Mouse (Mus musculus): Measurements from ENCODE around the gene Trim2. TPM values are rescaled to one million over a fixed set of nuclear protein-coding genes. Genes with fewer than 3 reads are reported as not detected.

Trim2 gene
- polyA plus RNA-seq, 2 experiments = 17.4 to 28.1 TPM

GRCm38 (mm10) chr3:84220326-84220725 is 86.4 kb downstream of the Trim2 start:
- H3K4me3 ChIP-seq (replicated peaks; ENCODE audit: low read length) = peak overlapping the region; percentile 34
- H3K9ac ChIP-seq (ENCODE audit: low read depth, low read length, severe bottlenecking) = peak overlapping the region; percentile 47
- TF ChIP-seq POLR2A (IDR thresholded peaks at IDR 0.05; ENCODE audit: borderline replicate concordance, extremely low read depth, insufficient read depth, insufficient read length) = no peak
- peak overlapping the region; percentile 56 for H3K4me2 ChIP-seq (replicated peaks; ENCODE audit: low read depth, low read length, severe bottlenecking)
- WGBS = under 1% methylated on average over 9 of the region's 9 CpGs
- ATAC-seq (ENCODE audit: low FRiP score, low read depth) (no peak), DNase-seq (ENCODE audit: low spot score) (no peak)
- no peaks in the 10 kb centered on the region for H3K9me3 ChIP-seq (ENCODE audit: control insufficient read depth, low read length)
- peaks cover 23% of the 10 kb centered on the region for H3K4me1 ChIP-seq (ENCODE audit: control insufficient read depth, insufficient read depth, low read length)
- H3K27me3 ChIP-seq (ENCODE audit: control insufficient read depth, insufficient read depth, low read length) = no peaks in the 10 kb centered on the region
- H3K27ac ChIP-seq (replicated peaks; ENCODE audit: low read depth, low read length) = no peak overlapping the region
- H3K36me3 ChIP-seq (ENCODE audit: control insufficient read depth, insufficient read depth, low read length) = no peaks in the 10 kb centered on the region

DNA sequence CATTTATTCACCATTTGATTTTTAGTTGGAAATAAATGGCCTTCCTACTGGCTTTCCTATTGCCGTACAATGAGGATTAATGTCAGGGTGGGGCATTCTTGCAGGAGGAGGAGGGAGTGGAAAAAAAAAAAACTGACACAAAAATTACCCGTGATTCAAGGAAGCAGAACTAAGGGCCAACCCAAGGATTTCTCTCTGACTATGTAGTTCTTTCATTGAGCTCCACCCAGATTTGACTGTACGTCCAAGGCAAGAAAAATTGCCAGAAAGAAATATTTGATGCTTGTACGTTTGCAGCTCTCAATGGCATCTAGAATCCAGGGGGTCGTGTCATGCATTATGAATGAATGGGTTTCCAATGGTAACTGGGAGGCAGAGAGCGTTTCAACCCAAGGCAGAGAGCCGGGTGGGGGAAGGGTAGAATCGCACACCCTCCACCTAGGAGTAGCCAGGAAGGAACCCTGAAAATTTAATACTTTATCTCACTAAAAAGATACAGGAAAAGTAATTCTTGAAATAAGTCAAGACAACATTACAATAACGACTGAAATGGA is 86.9 kb downstream of the Trim2 start:
- H3K27me3 ChIP-seq (ENCODE audit: control insufficient read depth, insufficient read depth, low read length) = no peaks in the 10 kb centered on the region
- H3K4me3 ChIP-seq (replicated peaks; ENCODE audit: low read length) = peak overlapping the region; percentile 34
- peak overlapping the region; percentile 56 for H3K4me2 ChIP-seq (replicated peaks; ENCODE audit: low read depth, low read length, severe bottlenecking)
- ATAC-seq (ENCODE audit: low FRiP score, low read depth) (no peak), DNase-seq (ENCODE audit: low spot score) (no peak)
- no peaks in the 10 kb centered on the region; the same call in 1 of the 2 replicates for H3K36me3 ChIP-seq (ENCODE audit: control insufficient read depth, insufficient read depth, low read length)
- no peaks in the 10 kb centered on the region for H3K9me3 ChIP-seq (ENCODE audit: control insufficient read depth, low read length)
- peak overlapping the region; percentile 47; the same call in 1 of the 2 replicates for H3K9ac ChIP-seq (ENCODE audit: low read depth, low read length, severe bottlenecking)
- 11% methylated on average over 9 of the region's 9 CpGs for WGBS
- peaks cover 25% of the 10 kb centered on the region for H3K4me1 ChIP-seq (ENCODE audit: control insufficient read depth, insufficient read depth, low read length)
- no peak overlapping the region for H3K27ac ChIP-seq (replicated peaks; ENCODE audit: low read depth, low read length)
- no peak for TF ChIP-seq POLR2A (IDR thresholded peaks at IDR 0.05; ENCODE audit: borderline replicate concordance, extremely low read depth, insufficient read depth, insufficient read length)

GRCm38 (mm10) chr3:84219166-84219710 is 87.4 kb downstream of the Trim2 start:
- H3K4me2 ChIP-seq (replicated peaks; ENCODE audit: low read depth, low read length, severe bottlenecking) = 0 out of 2 replicates have a peak overlapping the region, but pooled peaks have one; percentile 56
- ATAC-seq (ENCODE audit: low FRiP score, low read depth) (no peak), DNase-seq (ENCODE audit: low spot score) (no peak)
- H3K4me1 ChIP-seq (ENCODE audit: control insufficient read depth, insufficient read depth, low read length) = peaks cover 25% of the 10 kb centered on the region
- H3K27me3 ChIP-seq (ENCODE audit: control insufficient read depth, insufficient read depth, low read length) = no peaks in the 10 kb centered on the region
- H3K4me3 ChIP-seq (replicated peaks; ENCODE audit: low read length) = no peak overlapping the region
- TF ChIP-seq POLR2A (IDR thresholded peaks at IDR 0.05; ENCODE audit: borderline replicate concordance, extremely low read depth, insufficient read depth, insufficient read length) = no peak
- H3K36me3 ChIP-seq (ENCODE audit: control insufficient read depth, insufficient read depth, low read length) = no peaks in the 10 kb centered on the region; the same call in 1 of the 2 replicates
- WGBS = 27% methylated on average over 2 of the region's 2 CpGs
- H3K27ac ChIP-seq (replicated peaks; ENCODE audit: low read depth, low read length) = no peak overlapping the region
- no peak overlapping the region for H3K9ac ChIP-seq (ENCODE audit: low read depth, low read length, severe bottlenecking)
- no peaks in the 10 kb centered on the region for H3K9me3 ChIP-seq (ENCODE audit: control insufficient read depth, low read length)

GRCm38 (mm10) chr3:84218498-84218897 is 88.2 kb downstream of the Trim2 start:
- 29% methylated on average over 2 of the region's 2 CpGs for WGBS
- no peak overlapping the region for H3K27ac ChIP-seq (replicated peaks; ENCODE audit: low read depth, low read length)
- H3K4me3 ChIP-seq (replicated peaks; ENCODE audit: low read length) = no peak overlapping the region
- peaks cover 25% of the 10 kb centered on the region for H3K4me1 ChIP-seq (ENCODE audit: control insufficient read depth, insufficient read depth, low read length)
- H3K4me2 ChIP-seq (replicated peaks; ENCODE audit: low read depth, low read length, severe bottlenecking) = no peak overlapping the region; the same call in 1 of the 2 replicates
- no peak for TF ChIP-seq POLR2A (IDR thresholded peaks at IDR 0.05; ENCODE audit: borderline replicate concordance, extremely low read depth, insufficient read depth, insufficient read length)
- H3K27me3 ChIP-seq (ENCODE audit: control insufficient read depth, insufficient read depth, low read length) = no peaks in the 10 kb centered on the region
- H3K9me3 ChIP-seq (ENCODE audit: control insufficient read depth, low read length) = no peaks in the 10 kb centered on the region
- no peak for ATAC-seq (ENCODE audit: low FRiP score, low read depth)
- H3K9ac ChIP-seq (ENCODE audit: low read depth, low read length, severe bottlenecking) = no peak overlapping the region
- peak; percentile 58 for DNase-seq (ENCODE audit: low spot score)
- no peaks in the 10 kb centered on the region; the same call in 1 of the 2 replicates for H3K36me3 ChIP-seq (ENCODE audit: control insufficient read depth, insufficient read depth, low read length)

- Histone ChIP-seq H3K9me3 (ENCODE audit: control insufficient read depth, low read length) (no peaks in the 10 kb centered on the region), H3K36me3 (ENCODE audit: control insufficient read depth, insufficient read depth, low read length) (no peaks in the 10 kb centered on the region; the same call in 1 of the 2 replicates), H3K27ac (replicated peaks; ENCODE audit: low read depth, low read length) (no peak overlapping the region), H3K9ac (ENCODE audit: low read depth, low read length, severe bottlenecking) (no peak overlapping the region), H3K27me3 (ENCODE audit: control insufficient read depth, insufficient read depth, low read length) (no peaks in the 10 kb centered on the region), H3K4me2 (replicated peaks; ENCODE audit: low read depth, low read length, severe bottlenecking) (peak overlapping the region; percentile 11; the same call in 1 of the 2 replicates), H3K4me1 (ENCODE audit: control insufficient read depth, insufficient read depth, low read length) (peaks cover 25% of the 10 kb centered on the region), H3K4me3 (replicated peaks; ENCODE audit: low read length) (no peak overlapping the region)
- no peak for TF ChIP-seq POLR2A (IDR thresholded peaks at IDR 0.05; ENCODE audit: borderline replicate concordance, extremely low read depth, insufficient read depth, insufficient read length)
- ATAC-seq (ENCODE audit: low FRiP score, low read depth) = no peak
- DNase-seq (ENCODE audit: low spot score) = no peak
- WGBS = 48% methylated on average over 4 of the region's 4 CpGs
Measured at GRCm38 (mm10) chr3:84217961-84218351, 88.7 kb downstream of the Trim2 start.

Data from limb, embryonic 14.5 days (tissue).